Mouse (Mus musculus): ENCODE data around the gene Lrp1. TPM values are rescaled to one million over a fixed set of nuclear protein-coding genes. Genes with fewer than 3 reads are reported as not detected.

The Lrp1 gene
- total RNA-seq, 2 experiments from 2014 or later, result 62.4 to 104 TPM

DNA sequence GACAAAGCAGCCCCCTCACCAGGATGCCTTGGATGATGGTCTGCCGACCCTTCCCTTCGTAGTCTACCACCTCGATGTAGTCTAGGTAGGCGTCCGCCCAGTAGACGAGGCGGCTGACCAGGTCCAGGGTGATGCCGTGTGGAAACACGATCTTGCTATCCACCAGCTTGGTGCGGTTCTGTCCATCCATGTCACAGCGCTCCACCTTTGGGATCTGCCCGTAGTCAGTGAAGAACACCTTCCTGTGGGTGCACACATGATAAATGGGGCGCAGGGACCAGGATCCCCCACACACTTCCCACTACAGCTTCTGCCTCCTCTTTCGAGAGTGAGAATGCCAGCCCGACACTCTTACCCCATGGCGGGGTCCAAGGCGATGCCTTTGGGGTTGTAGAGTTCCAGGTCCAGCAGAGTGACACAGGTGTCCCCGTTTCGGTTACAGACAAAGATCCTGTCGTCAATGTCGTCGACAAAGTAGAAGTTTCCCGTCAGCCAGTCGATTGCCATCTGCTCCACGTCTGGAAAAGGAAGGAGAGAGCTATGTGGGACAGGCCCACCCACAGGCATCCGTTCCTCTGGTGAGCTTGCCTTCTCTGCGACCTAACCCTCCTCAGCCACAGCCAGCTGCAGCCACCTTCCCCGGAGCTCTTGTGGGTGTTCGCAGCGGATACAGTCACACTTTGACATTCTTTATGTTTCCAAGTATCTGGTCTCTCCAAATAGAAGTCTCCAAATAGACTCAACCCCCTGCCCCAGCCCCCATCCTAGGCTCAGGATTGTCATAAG lies 25.8 kb downstream of the Lrp1 start:
- no peak for ATAC-seq (ENCODE audit: poor library complexity, severe bottlenecking)

DNA sequence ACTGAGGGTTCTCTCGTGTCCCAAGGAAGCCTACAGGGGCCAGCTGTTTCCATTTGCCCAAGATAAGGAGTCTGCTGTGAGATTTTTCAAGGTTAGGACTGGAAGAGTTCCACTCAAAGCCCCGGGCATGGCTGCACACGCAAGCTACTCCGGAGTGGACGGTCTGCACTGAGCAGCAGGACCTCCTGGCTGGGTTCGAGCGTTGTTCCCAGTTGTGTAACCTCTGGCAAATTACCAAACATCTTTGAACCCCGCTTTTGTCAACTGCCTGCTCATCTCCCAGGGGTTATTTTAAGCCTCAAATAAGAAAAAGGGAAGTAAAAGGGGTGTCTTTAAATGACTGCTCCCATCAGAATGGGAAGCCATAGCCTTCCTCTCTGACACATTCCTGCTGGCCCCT lies 26.5 kb downstream of the Lrp1 start:
- ATAC-seq (ENCODE audit: poor library complexity, severe bottlenecking), result peak; percentile 41

DNA sequence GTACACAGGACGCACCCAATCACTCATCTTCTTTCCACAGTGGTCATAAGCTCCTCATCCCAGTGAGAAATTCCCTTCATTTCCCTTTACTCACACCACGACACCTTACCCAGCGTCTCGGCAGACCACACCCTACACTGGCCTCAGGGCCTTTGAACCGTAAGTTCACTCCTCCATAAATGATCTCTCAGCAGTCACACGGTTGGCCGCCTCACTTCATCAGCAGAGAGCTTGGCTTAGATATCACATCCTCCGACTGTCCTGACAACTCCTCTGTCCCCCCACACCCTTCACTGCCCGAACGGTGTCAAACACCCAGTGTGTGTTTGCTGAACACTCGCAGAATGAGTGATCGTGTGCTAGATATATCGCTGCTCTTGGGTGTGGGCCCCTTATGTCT lies 28.1 kb downstream of the Lrp1 start:
- ATAC-seq (ENCODE audit: poor library complexity, severe bottlenecking), result no peak

DNA sequence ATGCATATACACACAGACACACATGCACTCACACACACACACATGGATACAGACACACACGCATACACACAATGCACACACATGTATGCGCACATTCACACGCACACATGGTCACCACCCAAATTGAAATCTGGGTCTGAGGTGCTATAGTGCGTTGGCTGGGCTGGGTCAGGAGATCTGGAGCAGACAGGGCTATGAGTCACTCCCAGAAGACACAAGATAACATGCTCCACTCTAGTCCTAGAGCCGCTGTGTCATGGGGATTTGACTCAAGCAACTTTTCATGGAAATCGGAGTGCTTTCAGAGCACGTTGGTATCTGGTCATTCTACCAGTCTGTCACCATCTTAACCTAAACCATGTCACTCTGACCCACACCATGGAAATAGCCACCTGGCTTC lies 28.5 kb downstream of the Lrp1 start:
- ATAC-seq (ENCODE audit: poor library complexity, severe bottlenecking), result no peak

DNA sequence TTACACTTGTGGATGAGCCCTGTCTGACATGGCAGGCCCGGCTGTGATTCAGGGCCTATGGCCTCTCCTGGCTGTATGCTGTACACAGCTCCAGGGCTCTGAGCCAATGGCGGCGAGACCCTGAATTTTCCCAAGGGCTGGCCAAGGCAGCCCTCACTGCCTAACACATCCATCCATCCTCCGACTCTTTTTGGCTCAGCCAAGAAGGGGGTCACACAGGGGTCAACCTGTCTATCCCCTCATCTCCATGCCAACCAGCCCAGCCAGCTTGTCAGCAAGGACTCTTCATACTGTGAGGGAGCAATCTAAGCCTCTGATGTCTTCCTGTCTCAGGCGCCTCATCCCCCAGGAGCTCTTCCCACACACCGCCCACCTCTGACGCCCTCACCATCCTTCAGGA lies 29.4 kb downstream of the Lrp1 start:
- no peak for ATAC-seq (ENCODE audit: poor library complexity, severe bottlenecking)

DNA sequence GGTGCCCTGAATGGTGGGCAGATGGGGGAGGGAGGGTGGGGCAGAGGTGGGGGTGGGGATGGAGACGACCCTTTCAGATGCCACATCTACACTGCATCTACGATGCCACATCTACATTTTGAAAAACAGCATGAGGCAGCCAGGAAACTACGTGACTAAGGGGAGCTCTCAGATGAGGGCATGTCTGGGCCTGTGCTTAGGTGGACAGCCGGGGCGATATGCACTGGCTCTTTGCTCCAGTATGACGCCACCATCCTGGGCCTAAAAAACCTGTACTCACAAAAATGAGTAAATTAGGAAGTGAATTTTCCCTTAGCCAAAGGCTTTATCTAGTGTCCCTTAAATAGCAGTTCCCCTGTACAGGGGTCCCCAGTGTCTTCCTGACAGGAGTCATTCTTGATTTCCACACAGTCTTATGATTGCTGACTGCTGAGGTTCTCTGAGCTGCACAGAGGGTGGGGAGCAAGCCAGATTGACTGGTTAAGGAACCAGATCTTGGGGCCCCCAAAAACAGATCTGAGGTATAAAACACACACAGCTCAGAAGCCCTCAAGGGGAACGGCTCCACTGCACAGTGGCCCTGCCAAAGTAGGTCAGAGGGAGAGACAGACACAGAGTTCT lies 30.0 kb downstream of the Lrp1 start:
- ATAC-seq (ENCODE audit: poor library complexity, severe bottlenecking), result no peak

DNA sequence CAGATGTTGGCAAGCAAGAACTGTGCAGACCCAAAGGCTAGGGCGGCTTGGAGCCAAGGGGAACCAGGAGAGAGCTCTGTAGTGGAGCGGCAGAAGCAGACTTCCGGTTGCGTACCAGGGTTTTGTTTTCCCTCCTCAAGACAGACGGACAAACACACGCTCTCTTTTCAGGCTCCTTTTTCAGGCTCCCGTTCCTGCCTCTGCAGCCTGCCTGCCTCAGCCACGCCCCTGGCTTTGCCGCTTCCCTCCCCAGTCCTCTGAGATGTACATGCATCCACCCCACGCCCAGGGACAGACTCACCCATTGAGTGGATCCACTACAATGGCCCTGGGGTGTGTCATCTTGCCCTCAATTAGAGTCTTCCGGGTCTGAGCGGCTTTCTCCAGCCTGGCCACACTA lies 30.7 kb downstream of the Lrp1 start:
- peak; percentile 60 for ATAC-seq (ENCODE audit: poor library complexity, severe bottlenecking)

DNA sequence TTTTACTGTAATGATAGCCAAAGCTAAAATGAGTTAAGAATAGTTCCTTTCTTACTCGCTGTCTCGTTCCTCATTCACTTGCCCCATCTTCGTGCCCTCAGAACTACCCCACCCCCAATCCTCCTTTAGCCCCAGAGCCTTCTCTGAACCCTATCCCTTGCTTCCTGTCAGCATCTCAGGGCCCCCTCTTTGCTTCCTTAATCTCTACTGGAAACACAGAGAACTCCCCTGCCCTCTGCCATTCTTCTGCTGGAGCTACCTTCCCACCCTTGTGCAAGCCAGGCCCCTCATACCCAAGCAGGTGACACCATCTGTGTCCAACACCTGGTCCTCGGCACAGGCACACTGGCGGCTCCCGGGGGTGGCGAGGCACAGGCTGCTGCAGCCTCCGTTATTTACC lies 33.2 kb downstream of the Lrp1 start:
- ATAC-seq (ENCODE audit: poor library complexity, severe bottlenecking), result peak; percentile 36

DNA sequence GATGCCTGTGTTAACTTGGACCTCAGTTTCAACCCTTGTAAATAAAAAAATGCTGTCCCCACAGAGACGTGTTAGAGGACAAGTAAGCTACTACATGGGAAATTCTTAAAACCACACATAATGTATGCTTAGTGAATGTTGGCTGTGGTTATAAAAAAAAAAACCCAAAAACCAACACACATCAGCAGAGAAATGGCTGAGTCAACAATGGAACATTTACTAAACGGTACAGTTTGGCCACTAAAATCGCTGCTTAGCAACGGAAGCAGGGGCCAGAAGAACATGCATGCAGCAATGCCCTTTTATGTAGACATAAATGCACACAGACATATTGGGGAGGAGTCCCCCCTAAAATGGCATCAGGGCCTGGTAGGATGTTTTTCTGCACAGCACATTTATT lies 34.7 kb downstream of the Lrp1 start:
- ATAC-seq (ENCODE audit: poor library complexity, severe bottlenecking), result no peak

DNA sequence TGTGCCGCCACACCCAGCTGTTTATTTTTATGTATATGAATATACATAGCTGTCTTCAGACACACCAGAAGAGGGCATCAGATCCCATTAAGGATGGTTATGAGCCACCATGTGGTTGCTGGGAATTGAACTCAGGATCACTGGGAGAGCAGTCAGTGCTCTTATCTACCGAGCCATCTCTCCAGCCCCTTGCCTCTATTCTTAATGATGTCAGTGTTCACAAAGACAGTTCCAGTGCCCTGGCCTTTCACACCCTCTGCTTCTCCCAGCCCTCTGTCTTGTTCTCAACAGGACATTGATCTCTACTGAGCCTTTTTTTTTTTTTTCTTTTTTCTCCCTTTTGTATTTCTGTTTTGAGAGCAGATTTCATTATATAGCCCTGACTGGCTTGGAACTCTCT lies 35.4 kb downstream of the Lrp1 start:
- no peak for ATAC-seq (ENCODE audit: poor library complexity, severe bottlenecking)

DNA sequence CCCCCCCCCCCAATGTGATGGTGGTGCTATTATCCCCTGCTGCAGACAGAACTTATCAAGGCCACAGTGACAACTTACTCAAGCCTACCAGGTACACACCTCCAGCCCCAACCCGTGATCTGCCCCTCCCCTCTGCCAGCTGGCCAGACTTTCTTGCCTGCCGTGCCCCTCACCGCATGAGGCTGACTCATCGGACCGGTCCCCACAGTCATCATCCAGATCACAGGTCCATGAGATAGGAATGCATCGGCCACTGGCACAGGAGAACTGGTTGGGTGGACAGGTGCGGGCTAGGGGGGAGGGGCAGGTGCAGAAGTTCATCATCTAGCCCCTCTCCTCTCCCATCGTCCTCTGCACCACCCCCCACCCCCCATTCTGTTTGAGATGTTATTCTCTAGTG lies 37.3 kb downstream of the Lrp1 start:
- ATAC-seq (ENCODE audit: poor library complexity, severe bottlenecking), result no peak

DNA sequence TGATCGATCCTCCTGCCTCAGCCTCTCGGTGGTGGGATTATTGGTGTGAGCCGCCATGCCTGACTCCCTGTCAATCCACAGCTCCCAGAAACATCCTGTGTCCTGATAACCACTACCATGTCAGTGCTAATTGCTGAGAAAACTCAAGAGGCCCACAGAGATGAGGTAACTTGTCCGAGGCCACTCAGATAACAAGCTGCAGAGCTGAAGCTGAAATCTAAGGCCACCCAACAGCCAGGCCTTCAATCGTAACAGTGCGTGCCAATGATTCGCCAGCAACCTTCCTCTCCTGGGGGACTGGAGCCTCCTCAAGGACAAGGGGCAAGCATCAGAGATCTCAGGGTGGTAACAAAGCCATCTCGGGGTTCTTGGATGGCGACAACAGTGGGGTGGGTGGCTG lies 39.7 kb downstream of the Lrp1 start:
- ATAC-seq (ENCODE audit: poor library complexity, severe bottlenecking), result no peak

DNA sequence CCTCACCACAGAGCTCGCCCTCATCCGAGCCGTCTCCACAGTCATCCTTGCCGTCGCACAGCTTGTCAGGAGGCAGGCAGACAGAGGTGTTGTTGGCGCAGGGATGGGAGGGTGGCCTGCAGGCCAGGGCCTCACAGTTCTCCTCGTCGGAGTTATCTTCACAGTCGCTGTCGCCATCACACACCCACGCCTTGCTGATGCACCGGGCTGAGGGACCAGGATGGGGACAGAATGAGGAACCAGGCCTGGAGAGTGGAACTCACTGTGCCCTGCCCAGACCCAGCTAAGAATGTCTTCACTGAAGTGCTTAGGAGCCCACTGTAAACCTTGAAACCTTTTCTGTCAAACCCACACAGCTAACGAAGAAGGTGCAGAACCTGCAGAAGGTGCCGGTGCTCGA lies 43.0 kb downstream of the Lrp1 start:
- ATAC-seq (ENCODE audit: poor library complexity, severe bottlenecking), result peak; percentile 63

DNA sequence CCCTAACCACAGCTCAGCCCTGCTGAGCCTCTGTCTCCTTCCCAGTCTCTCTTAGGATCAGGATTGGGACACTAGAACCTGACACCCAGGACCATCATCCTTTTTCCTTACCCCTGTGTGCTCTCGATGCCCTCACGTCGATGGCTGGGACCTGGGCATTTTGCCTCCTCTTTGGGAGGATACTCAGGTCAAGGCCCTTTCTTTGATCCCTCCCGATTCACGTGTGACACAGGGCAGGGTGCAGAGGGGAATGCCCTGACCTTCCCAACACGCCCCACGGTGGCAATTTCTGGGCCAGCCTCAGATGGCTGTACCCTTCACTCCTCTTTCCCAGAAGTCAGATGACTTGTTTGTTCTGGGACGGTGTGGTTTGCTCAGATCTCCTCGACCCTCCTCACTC lies 43.8 kb downstream of the Lrp1 start:
- no peak for ATAC-seq (ENCODE audit: poor library complexity, severe bottlenecking)

DNA sequence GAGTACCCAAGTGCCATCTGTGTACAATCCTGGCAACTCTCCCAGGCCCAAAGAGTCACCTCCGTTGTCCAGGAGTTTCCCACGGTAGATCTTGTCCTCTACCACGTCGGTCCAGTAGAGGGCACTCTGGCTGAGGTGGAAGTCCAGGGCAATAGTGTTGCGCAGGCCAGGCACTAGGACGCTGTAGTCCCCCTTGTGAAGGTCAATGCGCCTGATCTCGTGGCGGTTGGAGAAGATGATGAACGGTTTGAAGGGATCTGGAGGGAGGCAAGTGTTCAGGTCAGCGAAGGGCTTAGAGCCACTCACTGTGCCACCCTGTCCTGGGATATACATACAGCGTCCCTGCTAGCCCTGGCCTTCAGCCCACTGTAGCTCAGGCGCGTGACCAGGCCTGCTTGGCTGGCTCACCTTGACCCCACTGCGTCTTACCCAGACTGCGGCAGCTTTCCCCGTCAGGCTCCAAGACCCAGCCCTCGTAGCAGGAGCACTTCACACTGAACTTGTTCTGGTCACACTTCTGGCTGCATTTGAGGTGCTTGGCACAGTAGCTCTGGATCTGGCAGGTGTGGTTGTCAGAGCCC lies 44.5 kb downstream of the Lrp1 start:
- peak; percentile 82 for ATAC-seq (ENCODE audit: poor library complexity, severe bottlenecking)

DNA sequence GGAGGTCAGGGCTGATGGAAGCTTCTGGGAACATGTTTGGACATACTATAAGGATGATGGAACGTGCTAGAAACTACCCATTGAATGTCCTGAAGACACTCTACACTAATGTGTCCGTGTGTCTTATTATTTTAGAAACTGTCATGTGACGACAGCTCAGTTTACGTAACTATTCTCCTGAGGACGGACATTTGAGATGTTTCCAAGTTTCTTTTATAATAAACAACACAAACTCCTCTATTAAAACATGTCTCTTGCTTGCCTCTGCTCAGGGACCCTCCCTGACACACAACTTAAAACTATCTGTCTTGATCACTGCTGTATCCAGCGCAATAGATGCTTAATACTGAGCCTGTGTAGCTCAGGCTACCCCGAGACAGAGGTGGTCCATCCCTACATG lies 45.2 kb downstream of the Lrp1 start:
- ATAC-seq (ENCODE audit: poor library complexity, severe bottlenecking), result no peak

DNA sequence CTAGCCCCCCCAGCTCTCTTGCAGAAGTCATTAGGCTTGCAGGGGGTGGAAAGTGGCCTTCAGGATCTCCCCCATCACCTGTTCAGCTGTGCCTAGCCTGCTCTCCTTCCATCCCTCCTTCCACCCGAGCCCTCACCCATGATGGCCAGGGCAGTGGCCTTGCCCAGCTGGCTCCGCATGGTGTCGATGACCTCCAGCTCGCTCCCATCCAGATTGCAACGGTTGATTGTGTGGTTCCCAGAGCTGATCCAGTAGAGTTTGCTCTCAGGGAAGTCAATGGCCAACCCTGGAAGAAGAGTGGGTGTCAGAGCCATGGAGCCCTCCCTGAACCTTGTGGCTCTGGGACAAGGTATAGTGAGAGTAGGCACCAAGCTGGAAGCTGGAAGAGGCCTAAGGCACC lies 48.7 kb downstream of the Lrp1 start:
- no peak for ATAC-seq (ENCODE audit: poor library complexity, severe bottlenecking)

DNA sequence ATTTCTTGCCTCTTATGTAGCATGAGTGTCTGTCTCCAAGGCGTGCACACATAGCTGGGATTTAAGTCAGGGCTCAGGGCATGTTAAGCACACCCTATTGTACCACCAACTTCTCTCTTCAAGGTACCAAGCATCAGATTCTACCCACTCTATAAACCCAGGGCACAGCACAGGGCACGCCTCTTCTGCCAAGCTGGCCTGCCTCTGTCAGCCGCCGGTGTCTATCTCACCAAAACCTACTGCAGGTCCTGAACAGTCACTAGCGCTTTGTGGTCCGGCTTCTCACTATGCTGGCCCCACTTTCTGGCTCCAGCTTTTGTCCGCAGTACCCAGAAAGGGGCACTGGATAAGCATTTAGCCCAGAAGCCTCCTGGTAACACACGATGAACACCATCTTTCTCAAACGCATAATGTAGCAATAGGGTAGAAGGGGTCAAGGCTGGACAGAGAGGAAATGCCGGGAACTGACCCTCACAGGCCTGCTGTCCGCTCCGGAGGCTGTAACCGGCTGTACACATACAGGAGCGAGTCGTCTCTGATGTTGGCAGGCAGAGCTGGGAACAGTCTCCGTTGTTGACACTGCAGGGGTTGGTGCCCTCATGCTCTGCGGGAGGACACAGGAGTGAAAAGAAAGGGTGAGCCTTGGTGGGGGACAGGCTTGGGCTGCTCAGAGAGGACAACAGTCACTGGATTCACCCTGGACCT lies 49.9 kb downstream of the Lrp1 start:
- ATAC-seq (ENCODE audit: poor library complexity, severe bottlenecking), result no peak

DNA sequence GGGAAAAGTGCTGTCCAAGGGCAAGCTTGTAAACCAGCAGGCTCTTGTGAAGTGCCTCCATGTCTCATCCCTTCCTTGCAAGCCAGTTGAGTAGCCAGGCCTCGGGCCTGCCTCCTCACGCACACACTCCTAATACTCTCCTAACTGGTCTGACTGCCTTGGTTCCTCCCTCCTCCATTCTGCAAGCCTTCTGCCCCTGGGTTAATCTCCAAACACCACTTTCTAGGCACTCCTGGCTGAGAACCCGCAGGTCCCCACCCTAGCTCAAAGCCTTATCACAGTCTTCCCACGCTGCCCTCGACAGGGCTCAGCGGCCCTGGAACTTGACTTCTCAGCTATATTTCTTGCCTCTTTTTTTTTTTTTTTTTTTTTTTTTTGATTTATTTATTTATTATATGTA lies 50.6 kb downstream of the Lrp1 start:
- 0 out of 2 replicates have a peak, but pooled peaks have one; percentile 28 for ATAC-seq (ENCODE audit: poor library complexity, severe bottlenecking)

DNA sequence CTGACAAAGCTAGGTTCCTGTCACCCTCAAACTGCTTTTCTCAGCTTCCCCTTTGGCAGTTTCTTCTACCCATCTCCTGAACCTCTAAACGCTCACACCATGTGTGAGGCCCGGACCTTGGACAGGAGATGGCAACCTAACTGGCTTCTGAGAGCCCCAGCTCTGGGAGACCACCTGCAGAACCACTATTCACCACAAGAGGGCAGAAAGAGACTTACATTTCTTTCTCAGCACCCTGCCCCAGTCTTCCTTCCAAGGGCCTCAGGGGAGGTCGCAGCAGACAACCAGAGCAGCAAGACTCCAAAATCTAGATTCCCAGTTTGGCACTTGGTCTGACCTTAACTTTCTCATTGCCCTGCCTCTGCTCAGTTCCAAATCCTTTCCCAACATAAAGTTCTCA lies 51.5 kb downstream of the Lrp1 start:
- peak; percentile 82 for ATAC-seq (ENCODE audit: poor library complexity, severe bottlenecking)

DNA sequence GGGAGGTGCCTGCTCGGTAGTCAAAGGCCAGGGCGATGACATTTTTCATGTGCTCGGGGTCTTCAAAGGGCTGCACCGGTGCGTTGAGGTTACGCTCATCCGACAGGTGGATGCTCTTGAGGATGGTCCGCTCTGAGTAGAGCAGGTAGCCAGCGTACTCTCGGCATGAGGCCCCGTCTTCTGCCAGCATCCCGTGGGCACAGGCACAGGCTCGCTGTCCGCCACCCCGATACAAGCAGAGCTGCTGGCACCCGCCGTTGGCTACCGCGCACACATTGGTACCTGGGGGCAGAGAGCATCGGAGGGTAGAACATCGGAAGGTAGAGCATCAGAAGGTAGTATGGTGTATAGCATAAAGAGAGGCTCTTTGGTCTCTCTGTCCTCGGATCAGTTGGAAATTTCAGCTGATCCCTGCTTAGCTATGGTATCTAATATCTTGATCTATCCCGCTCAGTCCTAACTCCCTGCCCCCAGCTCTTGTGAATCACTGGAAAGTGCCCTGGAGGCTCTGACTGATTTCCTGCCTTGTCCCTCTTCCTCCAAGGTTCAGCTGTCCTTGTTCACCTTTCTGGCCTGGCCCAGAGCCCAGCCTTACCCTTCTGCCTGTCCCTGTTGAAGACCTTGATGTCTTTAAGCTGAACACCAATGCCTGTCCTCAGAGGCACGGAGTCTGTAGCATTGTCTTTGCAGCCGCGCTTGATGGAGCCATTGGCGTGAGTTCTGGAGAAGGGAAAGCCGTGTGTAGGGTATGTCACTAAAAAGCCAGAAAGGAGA lies 54.2 kb downstream of the Lrp1 start:
- no peak for ATAC-seq (ENCODE audit: poor library complexity, severe bottlenecking)

Data from megakaryocyte, adult 5-6 weeks (primary cell).